Mouse (Mus musculus) liver, postnatal 0 days (tissue): ENCODE data around the gene Krtap4-8. TPM values are rescaled to one million over a fixed set of nuclear protein-coding genes. Genes with fewer than 3 reads are reported as not detected.
"Not testable (repeated sequence)": the region's sequence is repeated elsewhere in the genome, so short reads cannot be mapped to it uniquely, and the experiment has no call there.

Experiments used
- ATAC-seq: fragments of 200-750 bp; cut with Nextera tagmentation; 2 replicates; pipeline ENCODE4 v1.8.0; 2017; ENCODE audit warnings: mild to moderate bottlenecking, moderate library complexity
- DNase-seq: peaks from one replicate; pipeline ENCODE4 v3.0.0-alpha.2; 2016
- H3K27ac ChIP-seq: fragments of 300-500 bp; sonication (generic); 2 replicates; pipeline ENCODE4 v1.5.1; 2014; ENCODE audit warnings: antibody characterized with exemption, moderate library complexity, mild to moderate bottlenecking, low read depth
- H3K27me3 ChIP-seq: fragments of 300-500 bp; sonication (generic); 2 replicates; pipeline ENCODE4 v1.6.1; 2014; ENCODE audit warnings: low read length, control low read depth, mixed read lengths; ENCODE audit not compliant: insufficient read depth
- H3K36me3 ChIP-seq: fragments of 300-500 bp; sonication (generic); replicated peaks from 2 replicates; pipeline ENCODE4 v1.6.1; 2014; ENCODE audit warnings: mild to moderate bottlenecking, control low read depth, low read length, moderate library complexity, mixed read lengths; ENCODE audit not compliant: insufficient read depth
- H3K4me1 ChIP-seq: fragments of 300-500 bp; sonication (generic); 2 replicates; pipeline ENCODE4 v1.6.1; 2014; ENCODE audit warnings: antibody characterized with exemption, mild to moderate bottlenecking, control low read depth; ENCODE audit not compliant: insufficient read depth
- H3K4me2 ChIP-seq: fragments of 300-500 bp; sonication (generic); 2 replicates; pipeline ENCODE4 v1.6.1; 2014; ENCODE audit warnings: low read depth, mild to moderate bottlenecking, low read length, moderate library complexity, mixed read lengths
- H3K4me3 ChIP-seq: fragments of 300-500 bp; sonication (generic); 2 replicates; pipeline ENCODE4 v1.5.1; 2014; ENCODE audit warnings: low read depth, low read length
- H3K9ac ChIP-seq: fragments of 300-500 bp; sonication (generic); replicated peaks from 2 replicates; pipeline ENCODE4 v1.6.1; 2014; ENCODE audit warnings: mild to moderate bottlenecking, moderate library complexity
- H3K9me3 ChIP-seq: fragments of 300-500 bp; sonication (generic); 2 replicates; pipeline ENCODE4 v1.6.1; 2016; ENCODE audit warnings: mild to moderate bottlenecking, control low read depth, low read length, mixed read lengths
- CTCF ChIP-seq: sonication (generic); IDR thresholded peaks from 2 replicates; pipeline ENCODE4 v1.5.1; 2016; ENCODE audit warnings: antibody characterized with exemption, low read depth
- EP300 ChIP-seq: IDR thresholded peaks from 2 replicates; pipeline ENCODE4 v1.6.1; 2016; ENCODE audit warnings: antibody characterized with exemption, low read depth, mild to moderate bottlenecking
- WGBS: fragments of 180-500 bp; shearing (Covaris S2); extraction: QIAGEN DNeasy Blood & Tissue Kit; methylation state at CpG from one replicate; pipeline ENCODE4 v1.1.7; 2014; ENCODE audit not compliant: insufficient replicate concordance; 5-methylcytosine and 5-hydroxymethylcytosine counted together
- polyA plus RNA-seq: library from polyadenylated mRNA; unstranded; fragments of >200 nt; fragmentation: Nextera tagmentation; extraction: Ambion mirVana; gene quantifications from 2 replicates; pipeline ENCODE4 v1.2.1, GENCODE M21; 2015

Krtap4-8 gene
- polyA plus RNA-seq, 1 experiment from 2014 or later = not detected

DNA sequence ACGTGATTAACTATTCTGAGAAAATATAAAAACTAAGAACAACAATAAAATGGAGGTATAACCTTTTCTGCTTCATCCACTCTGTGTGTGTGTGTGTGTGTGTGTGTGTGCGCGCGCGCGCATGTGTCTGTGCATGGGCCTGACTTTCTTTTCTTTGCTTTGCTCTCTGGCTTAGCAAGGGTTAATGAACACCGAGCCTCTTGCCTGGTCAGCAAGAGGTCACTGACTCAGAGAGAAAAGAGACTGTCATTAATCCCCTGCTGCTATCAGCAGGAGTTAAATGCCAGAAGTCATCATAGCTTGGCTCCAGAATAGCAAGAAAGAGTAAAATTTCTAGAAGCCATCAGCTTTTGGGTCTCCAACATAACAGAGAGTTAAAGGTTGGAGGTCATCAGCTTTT is 2.1 kb downstream of the Krtap4-8 start:
- TF ChIP-seq EP300 (no peak), CTCF (no peak)
- ATAC-seq (no peak), DNase-seq (no peak)
- no peak overlapping the region for H3K4me2 ChIP-seq
- no peaks in the 10 kb centered on the region for H3K27me3 ChIP-seq
- WGBS = 69% methylated on average over 7 of the region's 7 CpGs
- H3K4me1 ChIP-seq = no peaks in the 10 kb centered on the region
- no peaks in the 10 kb centered on the region for H3K9me3 ChIP-seq
- no peaks in the 10 kb centered on the region for H3K36me3 ChIP-seq
- H3K4me3 ChIP-seq = no peak overlapping the region
- no peak overlapping the region for H3K27ac ChIP-seq
- no peak overlapping the region for H3K9ac ChIP-seq

DNA sequence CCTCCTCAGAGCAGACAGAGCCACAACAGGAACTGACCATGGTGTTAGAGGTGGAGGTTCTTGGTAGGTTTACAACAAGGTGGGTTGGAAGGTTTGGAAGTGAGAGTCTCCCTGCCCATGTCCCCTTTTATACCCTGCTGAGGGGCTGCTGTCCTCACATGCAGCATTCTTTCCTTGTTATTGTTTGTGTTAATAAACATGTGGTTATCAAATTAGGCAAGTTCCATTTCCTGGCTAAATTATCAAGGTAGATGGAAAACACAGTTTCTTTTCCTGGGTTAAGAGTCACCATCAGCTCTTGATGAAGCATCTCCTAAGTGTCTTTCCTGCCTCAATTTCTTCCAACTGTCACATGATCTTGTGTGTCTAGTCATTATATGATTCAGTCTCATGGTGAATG is 7.7 kb downstream of the Krtap4-8 start, which contains the start of gene Gm11595:
Gm11595 (minus strand) TSS at position 101 of the 400 bp plus-strand sequence.
- not testable (repeated sequence) for H3K27me3 ChIP-seq, H3K9me3 ChIP-seq, H3K4me3 ChIP-seq, H3K4me2 ChIP-seq, H3K9ac ChIP-seq, H3K4me1 ChIP-seq, H3K27ac ChIP-seq, DNase-seq, H3K36me3 ChIP-seq, ATAC-seq

DNA sequence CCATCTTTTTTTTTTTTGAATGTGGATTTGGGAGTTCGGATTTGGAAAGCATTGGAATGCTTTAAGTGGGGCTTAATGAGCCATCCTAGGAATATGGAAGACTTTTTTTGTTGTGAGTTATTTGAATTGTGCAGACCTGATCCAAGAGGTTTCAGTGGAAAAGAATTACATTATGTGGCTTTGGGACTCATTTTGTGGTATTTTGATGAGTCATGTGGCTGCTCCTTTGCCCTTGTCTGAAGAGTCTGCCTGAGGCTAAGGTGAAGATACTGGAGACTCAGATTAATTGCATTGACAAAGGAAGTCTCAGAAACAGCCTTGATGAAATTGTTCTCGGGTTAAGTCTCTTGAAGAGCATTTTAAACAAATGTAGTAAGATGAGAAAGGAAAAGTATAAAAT is 12.1 kb downstream of the Krtap4-8 start:
- no peaks in the 10 kb centered on the region for H3K27me3 ChIP-seq
- WGBS = 61% methylated on average over 2 of the region's 2 CpGs
- no peaks in the 10 kb centered on the region for H3K36me3 ChIP-seq
- TF ChIP-seq EP300 (no peak), CTCF (no peak)
- ATAC-seq = no peak
- no peak overlapping the region for H3K4me3 ChIP-seq
- H3K9ac ChIP-seq = no peak overlapping the region
- H3K27ac ChIP-seq = no peak overlapping the region
- DNase-seq = no peak
- no peaks in the 10 kb centered on the region for H3K4me1 ChIP-seq
- no peaks in the 10 kb centered on the region for H3K9me3 ChIP-seq
- H3K4me2 ChIP-seq = no peak overlapping the region

DNA sequence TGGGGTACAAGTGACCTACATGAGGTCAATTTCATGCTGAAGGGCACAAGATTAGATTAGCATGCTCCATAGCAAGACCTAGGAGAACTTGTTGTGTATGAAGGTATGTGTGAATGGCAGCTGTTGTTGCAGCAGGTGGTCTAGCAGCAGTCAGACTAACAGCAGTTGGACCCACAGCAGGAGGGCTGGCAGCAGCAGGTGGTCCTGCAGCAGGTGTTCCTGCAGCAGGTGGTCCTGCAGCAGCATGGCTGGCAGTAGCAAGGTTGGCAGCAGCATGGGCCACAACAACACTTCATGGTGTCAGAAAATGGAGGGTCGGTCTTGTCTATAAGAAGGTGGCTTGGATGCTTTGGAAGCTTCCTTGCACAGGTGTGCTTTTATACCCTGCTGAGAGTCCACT is 21.6 kb downstream of the Krtap4-8 start:
- Histone ChIP-seq H3K4me3 (no peak overlapping the region), H3K4me2 (no peak overlapping the region), H3K36me3 (no peaks in the 10 kb centered on the region), H3K9me3 (no peaks in the 10 kb centered on the region), H3K9ac (no peak overlapping the region), H3K27me3 (no peaks in the 10 kb centered on the region), H3K27ac (no peak overlapping the region), H3K4me1 (no peaks in the 10 kb centered on the region)
- 65% methylated on average over 1 of the region's 1 CpGs for WGBS
- no peak for ATAC-seq
- no peak for DNase-seq
- TF ChIP-seq CTCF (no peak), EP300 (no peak)

DNA sequence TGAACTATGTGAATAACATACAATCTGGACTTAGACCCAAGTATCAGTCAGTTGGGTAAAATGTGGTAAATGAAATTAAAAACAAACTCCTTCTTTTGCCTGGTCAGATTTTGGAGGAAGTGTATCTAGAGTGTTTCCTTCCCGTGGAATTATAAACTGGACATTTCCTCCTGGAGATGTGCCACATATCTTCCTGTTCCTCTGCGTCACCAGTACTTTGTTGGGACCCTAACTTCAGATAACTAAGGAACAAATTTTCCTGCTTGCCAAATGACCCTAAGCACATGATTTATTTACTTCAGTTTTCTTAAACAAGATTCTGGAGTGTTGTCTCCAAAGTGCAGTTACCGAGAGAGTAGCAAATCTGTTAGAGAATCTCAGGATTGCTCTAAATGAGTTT is 36.5 kb downstream of the Krtap4-8 start:
- H3K27me3 ChIP-seq = no peaks in the 10 kb centered on the region
- no peaks in the 10 kb centered on the region for H3K4me1 ChIP-seq
- DNase-seq (no peak), ATAC-seq (no peak)
- H3K36me3 ChIP-seq = no peaks in the 10 kb centered on the region
- TF ChIP-seq CTCF = no peak
- no peak for TF ChIP-seq EP300
- no peak overlapping the region for H3K27ac ChIP-seq
- 62% methylated on average over 3 of the region's 3 CpGs for WGBS
- no peaks in the 10 kb centered on the region for H3K9me3 ChIP-seq
- H3K4me3 ChIP-seq = no peak overlapping the region
- no peak overlapping the region for H3K9ac ChIP-seq
- H3K4me2 ChIP-seq = no peak overlapping the region

DNA sequence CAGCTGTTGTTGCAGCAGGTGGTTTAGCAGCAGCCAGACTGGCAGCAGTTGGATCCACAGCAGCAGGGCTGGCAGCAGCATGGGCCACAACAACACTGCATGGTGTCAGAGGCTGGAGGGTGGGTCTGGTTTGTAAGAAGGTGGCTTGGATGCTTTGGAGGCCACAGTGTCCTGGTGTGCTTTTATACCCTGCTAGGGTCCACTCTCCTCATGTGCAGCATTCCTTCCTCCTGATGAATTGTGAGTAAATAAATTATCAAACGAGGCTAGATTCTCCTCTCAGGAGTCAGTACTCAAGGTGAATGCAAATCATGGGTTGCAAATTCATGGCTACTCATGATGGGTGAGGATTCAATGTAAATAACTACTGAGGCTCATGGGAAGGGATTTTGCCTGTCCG is 46.3 kb downstream of the Krtap4-8 start, which contains the start of gene Gm14180:
Gm14180 (minus strand) TSS at position 101 of the 400 bp plus-strand sequence.
- 49% methylated on average over 2 of the region's 2 CpGs for WGBS
- H3K4me3 ChIP-seq = no peak within 1 kb of the TSS
- no peak for ATAC-seq

More for the DNA sequence above, 46.3 kb downstream of the Krtap4-8 start, which contains the start of gene Gm14180:
- H3K36me3 ChIP-seq = no peaks in the 10 kb centered on the region
- no peaks in the 10 kb centered on the region for H3K4me1 ChIP-seq
- H3K9ac ChIP-seq = no peak within 1 kb of the TSS
- H3K27me3 ChIP-seq = no peaks in the 10 kb centered on the region
- no peak for DNase-seq
- TF ChIP-seq EP300 = no peak
- TF ChIP-seq CTCF = no peak
- no peaks in the 10 kb centered on the region for H3K9me3 ChIP-seq
- H3K27ac ChIP-seq = no peak within 1 kb of the TSS
- no peak within 1 kb of the TSS for H3K4me2 ChIP-seq

Other genes with a start within 250 kb of the Krtap4-8 start
- not detected in 2 replicates for gene Krt40, start 237.5 kb downstream of the Krtap4-8 start, polyA plus RNA-seq
- gene Krtap3-3, start 229.8 kb downstream of the Krtap4-8 start, polyA plus RNA-seq = not detected in 2 replicates
- not detected in 2 replicates for gene Krtap3-2, start 223.9 kb downstream of the Krtap4-8 start, polyA plus RNA-seq
- gene Gm11939, start 221.2 kb downstream of the Krtap4-8 start, polyA plus RNA-seq = not detected in 2 replicates
- not detected in 2 replicates for gene Krtap3-1, start 214.1 kb downstream of the Krtap4-8 start, polyA plus RNA-seq
- not detected in 2 replicates for gene Krtap1-5, start 199.7 kb downstream of the Krtap4-8 start, polyA plus RNA-seq
- gene Krtap1-4, start 197.1 kb downstream of the Krtap4-8 start, polyA plus RNA-seq = not detected in 2 replicates
- gene Krtap1-3, start 189.4 kb downstream of the Krtap4-8 start, polyA plus RNA-seq = not detected in 2 replicates
- not detected in 2 replicates for gene Krtap9-3, start 182.6 kb downstream of the Krtap4-8 start, polyA plus RNA-seq
- not detected in 2 replicates for gene Gm11938, start 177.4 kb downstream of the Krtap4-8 start, polyA plus RNA-seq
- gene Gm11937, start 170.5 kb downstream of the Krtap4-8 start, polyA plus RNA-seq = not detected in 2 replicates
- not detected in 2 replicates for gene Krtap2-4, start 165.9 kb downstream of the Krtap4-8 start, polyA plus RNA-seq
- gene Gm11562, start 160.3 kb downstream of the Krtap4-8 start, polyA plus RNA-seq = not detected in 2 replicates
- not detected in 2 replicates for gene Krtap4-1, start 152.5 kb downstream of the Krtap4-8 start, polyA plus RNA-seq
- gene Krtap4-2, start 145.6 kb downstream of the Krtap4-8 start, polyA plus RNA-seq = not detected in 2 replicates
- gene Krtap4-7, start 136.6 kb downstream of the Krtap4-8 start, polyA plus RNA-seq = not detected in 2 replicates
- not detected in 2 replicates for gene Gm11555, start 130.5 kb downstream of the Krtap4-8 start, polyA plus RNA-seq
- not detected in 2 replicates for gene Gm11563, start 121.7 kb downstream of the Krtap4-8 start, polyA plus RNA-seq
- not detected in 2 replicates for gene Krtap4-6, start 114.7 kb downstream of the Krtap4-8 start, polyA plus RNA-seq
- gene Gm14190, start 90.0 kb downstream of the Krtap4-8 start, polyA plus RNA-seq = not detected in 2 replicates
- gene Gm14180, start 46.4 kb downstream of the Krtap4-8 start, polyA plus RNA-seq = not detected in 2 replicates
- not detected in 2 replicates for gene Gm11595, start 7.8 kb downstream of the Krtap4-8 start, polyA plus RNA-seq
- not detected in 2 replicates for gene Krtap4-9, start 4.5 kb upstream of the Krtap4-8 start, polyA plus RNA-seq
- gene Gm11596, start 12.8 kb upstream of the Krtap4-8 start, polyA plus RNA-seq = not detected in 2 replicates
- gene Gm11569, start 18.2 kb upstream of the Krtap4-8 start, polyA plus RNA-seq = not detected in 2 replicates
- not detected in 2 replicates for gene Gm11554, start 23.7 kb upstream of the Krtap4-8 start, polyA plus RNA-seq
- not detected in 2 replicates for gene Krtap4-13, start 29.2 kb upstream of the Krtap4-8 start, polyA plus RNA-seq
- gene Gm11564, start 35.0 kb upstream of the Krtap4-8 start, polyA plus RNA-seq = not detected in 2 replicates
- not detected in 2 replicates for gene 2300003K06Rik, start 57.4 kb upstream of the Krtap4-8 start, polyA plus RNA-seq
- gene Krtap4-16, start 70.9 kb upstream of the Krtap4-8 start, polyA plus RNA-seq = not detected in 2 replicates
- gene Gm11568, start 77.2 kb upstream of the Krtap4-8 start, polyA plus RNA-seq = not detected in 2 replicates
- gene Gm11559, start 83.8 kb upstream of the Krtap4-8 start, polyA plus RNA-seq = not detected in 2 replicates
- gene Krtap9-1, start 92.7 kb upstream of the Krtap4-8 start, polyA plus RNA-seq = not detected in 2 replicates
- not detected in 2 replicates for gene Gm11567, start 98.5 kb upstream of the Krtap4-8 start, polyA plus RNA-seq
- gene Krtap31-1, start 127.2 kb upstream of the Krtap4-8 start, polyA plus RNA-seq = not detected in 2 replicates
- gene Gm11565, start 134.0 kb upstream of the Krtap4-8 start, polyA plus RNA-seq = not detected in 2 replicates
- gene Krtap31-2, start 155.6 kb upstream of the Krtap4-8 start, polyA plus RNA-seq = not detected in 2 replicates
- gene Krtap9-5, start 167.8 kb upstream of the Krtap4-8 start, polyA plus RNA-seq = not detected in 2 replicates
- not detected in 2 replicates for gene Krtap29-1, start 198.3 kb upstream of the Krtap4-8 start, polyA plus RNA-seq
- not detected in 2 replicates for gene Krtap16-1, start 205.9 kb upstream of the Krtap4-8 start, polyA plus RNA-seq
- not detected in 2 replicates for gene Krtap17-1, start 213.3 kb upstream of the Krtap4-8 start, polyA plus RNA-seq
- gene Krt33a, start 235.5 kb upstream of the Krtap4-8 start, polyA plus RNA-seq = not detected in 2 replicates
- gene Krt33b, start 249.2 kb upstream of the Krtap4-8 start, polyA plus RNA-seq = not detected in 2 replicates